Mouse (Mus musculus): ENCODE data around the gene Tmem39b. TPM values are rescaled to one million over a fixed set of nuclear protein-coding genes. Genes with fewer than 3 reads are reported as not detected.

Tmem39b gene
- total RNA-seq, 2 experiments from 2014 or later: 12.2 to 15.8 TPM

GRCm38 (mm10) chr4:129684531-129684930, 12.1 kb downstream of the Tmem39b start:
- ATAC-seq (replicated peaks; ENCODE audit: poor library complexity, severe bottlenecking): no peak

- ATAC-seq (replicated peaks; ENCODE audit: poor library complexity, severe bottlenecking): no peak
Observed at GRCm38 (mm10) chr4:129683901-129684493, 12.6 kb downstream of the Tmem39b start.

- no peak for ATAC-seq (replicated peaks; ENCODE audit: poor library complexity, severe bottlenecking)
Observed at GRCm38 (mm10) chr4:129681837-129682236, 14.8 kb downstream of the Tmem39b start.

- 0 out of 2 replicates have a peak, but pooled peaks have one; percentile 4 for ATAC-seq (replicated peaks; ENCODE audit: poor library complexity, severe bottlenecking)
Observed at GRCm38 (mm10) chr4:129672878-129673449, 23.7 kb downstream of the Tmem39b start.

GRCm38 (mm10) chr4:129672083-129672877, 24.4 kb downstream of the Tmem39b start, which contains the start of gene Kpna6:
TSS of gene Kpna6 (minus strand) at chr4:129672767.
- peak; percentile 95 for ATAC-seq (replicated peaks; ENCODE audit: poor library complexity, severe bottlenecking)

GRCm38 (mm10) chr4:129671491-129672082, 25.1 kb downstream of the Tmem39b start:
- ATAC-seq (replicated peaks; ENCODE audit: poor library complexity, severe bottlenecking): peak; percentile 66

GRCm38 (mm10) chr4:129662255-129662813, 34.3 kb downstream of the Tmem39b start:
- ATAC-seq (replicated peaks; ENCODE audit: poor library complexity, severe bottlenecking): no peak

GRCm38 (mm10) chr4:129661584-129661983, 35.1 kb downstream of the Tmem39b start:
- no peak for ATAC-seq (replicated peaks; ENCODE audit: poor library complexity, severe bottlenecking)

- no peak for ATAC-seq (replicated peaks; ENCODE audit: poor library complexity, severe bottlenecking)
Observed at GRCm38 (mm10) chr4:129654770-129655169, 41.9 kb downstream of the Tmem39b start.

- ATAC-seq (replicated peaks; ENCODE audit: poor library complexity, severe bottlenecking): no peak
Observed at GRCm38 (mm10) chr4:129650359-129650758, 46.3 kb downstream of the Tmem39b start.

- ATAC-seq (replicated peaks; ENCODE audit: poor library complexity, severe bottlenecking): no peak
Observed at GRCm38 (mm10) chr4:129648656-129649055, 48.0 kb downstream of the Tmem39b start.

GRCm38 (mm10) chr4:129645204-129645603, 51.4 kb downstream of the Tmem39b start:
- ATAC-seq (replicated peaks; ENCODE audit: poor library complexity, severe bottlenecking): peak; percentile 14; the same call in 1 of the 2 replicates

GRCm38 (mm10) chr4:129641756-129642155, 54.9 kb downstream of the Tmem39b start:
- no peak for ATAC-seq (replicated peaks; ENCODE audit: poor library complexity, severe bottlenecking)

GRCm38 (mm10) chr4:129640638-129641467, 55.8 kb downstream of the Tmem39b start, which contains the start of gene Txlna:
TSS of gene Txlna (minus strand) at chr4:129641065.
- ATAC-seq (replicated peaks; ENCODE audit: poor library complexity, severe bottlenecking): peak; percentile 87

- peak; percentile 21 for ATAC-seq (replicated peaks; ENCODE audit: poor library complexity, severe bottlenecking)
Observed at GRCm38 (mm10) chr4:129640101-129640637, 56.5 kb downstream of the Tmem39b start.

GRCm38 (mm10) chr4:129639221-129639620, 57.4 kb downstream of the Tmem39b start:
- ATAC-seq (replicated peaks; ENCODE audit: poor library complexity, severe bottlenecking): no peak

GRCm38 (mm10) chr4:129633852-129634251, 62.8 kb downstream of the Tmem39b start:
- no peak for ATAC-seq (replicated peaks; ENCODE audit: poor library complexity, severe bottlenecking)

GRCm38 (mm10) chr4:129631867-129632266, 64.8 kb downstream of the Tmem39b start:
- no peak for ATAC-seq (replicated peaks; ENCODE audit: poor library complexity, severe bottlenecking)

GRCm38 (mm10) chr4:129630944-129631343, 65.7 kb downstream of the Tmem39b start:
- ATAC-seq (replicated peaks; ENCODE audit: poor library complexity, severe bottlenecking): no peak
